Mouse (Mus musculus) frontal cortex, adult 2 months (tissue): ENCODE results near the gene Rab9. TPM values are rescaled to one million over a fixed set of nuclear protein-coding genes. Genes with fewer than 3 reads are reported as not detected.
A peak's percentile ranks its signal among the peaks of the same experiment; 100 is the strongest.
"Not testable (repeated sequence)": the region's sequence is repeated elsewhere in the genome, so short reads cannot be mapped to it uniquely, and the experiment has no call there.

Experiments used
- DNase-seq, 2 experiments: peaks; one replicate each; pipeline ENCODE4 v3.0.0; 2022; ENCODE audit warnings: low spot score in 1 of 2; ENCODE audit errors: extremely low spot score in 1 of 2
- polyA plus RNA-seq: library from polyadenylated mRNA; depleted of rRNA; stranded (reverse); fragments of >200 nt; gene quantifications from 2 replicates; pipeline ENCODE4 v1.2.3, GENCODE M21; 2012; rRNA removed

Rab9 gene
- 32.8 and 35.5 TPM in 2 replicates for polyA plus RNA-seq

DNA sequence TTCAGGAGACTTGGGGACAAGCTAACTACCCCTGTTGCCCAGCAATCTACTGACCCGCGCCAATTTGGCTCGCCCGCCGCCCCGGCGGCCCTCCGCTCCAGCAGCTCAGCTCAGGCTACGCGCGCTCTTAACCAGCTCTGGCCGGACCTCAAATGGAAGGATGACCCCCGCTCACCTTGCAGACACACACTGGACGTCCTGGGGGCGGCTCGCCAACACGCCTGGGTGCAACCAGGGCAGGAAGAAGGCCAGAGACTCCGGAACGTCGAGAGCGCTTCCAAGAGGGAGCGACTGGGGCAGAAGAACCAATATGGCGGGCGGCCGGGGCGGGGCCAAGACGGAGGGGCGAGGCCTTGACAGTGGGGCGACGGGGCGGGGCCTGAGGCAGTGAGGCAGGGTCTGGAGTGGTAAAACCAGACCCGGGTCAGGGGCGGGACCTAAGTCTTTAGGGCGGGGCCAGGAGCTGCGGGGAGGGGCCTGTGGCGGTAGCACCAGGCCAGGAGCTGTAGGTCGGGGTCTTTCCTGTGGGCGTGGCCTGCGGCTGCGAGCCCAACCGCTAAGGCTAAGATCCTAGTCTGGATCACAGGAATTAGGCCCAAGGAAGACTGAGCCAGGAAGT lies at the start of gene Rab9:
TSS of gene Rab9 (minus strand) at position 503 of the 619 bp plus-strand sequence.
- DNase-seq, result peak; percentile 77 to 83

DNA sequence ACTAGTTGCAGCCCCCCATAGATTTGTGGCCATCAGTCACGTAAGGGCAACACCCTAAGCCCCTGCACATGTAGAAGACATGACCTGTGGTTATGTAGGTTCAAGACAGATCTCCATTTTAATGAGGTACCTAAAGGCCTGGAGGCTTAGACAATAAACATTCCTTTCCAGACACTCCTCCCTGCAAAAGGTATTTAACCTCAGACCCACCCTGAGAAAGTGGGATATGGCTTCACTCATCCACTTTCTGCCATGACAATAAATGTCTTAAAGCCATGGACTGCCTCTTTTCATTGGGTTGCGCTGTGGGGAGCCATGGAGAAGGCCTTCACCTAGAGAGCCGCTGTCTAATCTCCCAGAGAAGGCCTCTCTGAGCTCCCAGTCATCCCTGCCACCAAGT lies 48.5 kb upstream of the Rab9 start:
- no peak for DNase-seq

DNA sequence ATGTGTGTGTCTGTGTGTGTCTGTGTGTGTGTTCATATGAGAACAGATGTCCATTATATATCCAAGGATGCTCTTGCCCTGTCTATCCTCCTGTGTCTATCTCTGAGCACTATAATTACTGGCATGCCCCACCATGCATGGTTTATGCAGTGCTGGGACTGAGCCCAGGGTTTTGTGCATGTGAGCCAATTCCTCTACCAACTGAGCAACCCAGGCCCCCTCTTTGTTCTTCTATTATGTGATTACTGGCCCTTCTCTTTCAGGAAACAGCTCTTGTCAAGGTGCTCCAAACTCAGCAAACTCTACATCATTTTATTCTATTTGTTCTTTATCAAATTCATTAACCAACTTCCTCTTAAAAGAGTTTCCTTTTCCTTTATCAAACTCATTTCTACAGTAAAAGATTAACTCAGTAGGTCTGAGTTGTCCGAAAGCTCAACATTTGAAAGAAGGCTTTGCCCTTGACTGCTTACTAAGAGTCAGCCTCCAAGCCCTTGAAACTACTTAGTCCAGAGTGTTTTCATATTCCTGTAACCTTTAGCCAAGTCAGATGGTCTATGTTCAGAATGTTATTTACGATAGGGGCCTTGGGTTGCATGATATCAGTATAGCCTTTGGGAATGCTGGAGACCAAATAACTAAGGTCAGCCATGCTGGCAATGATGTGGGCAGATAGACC lies 46.1 kb upstream of the Rab9 start:
- DNase-seq, result no peak

DNA sequence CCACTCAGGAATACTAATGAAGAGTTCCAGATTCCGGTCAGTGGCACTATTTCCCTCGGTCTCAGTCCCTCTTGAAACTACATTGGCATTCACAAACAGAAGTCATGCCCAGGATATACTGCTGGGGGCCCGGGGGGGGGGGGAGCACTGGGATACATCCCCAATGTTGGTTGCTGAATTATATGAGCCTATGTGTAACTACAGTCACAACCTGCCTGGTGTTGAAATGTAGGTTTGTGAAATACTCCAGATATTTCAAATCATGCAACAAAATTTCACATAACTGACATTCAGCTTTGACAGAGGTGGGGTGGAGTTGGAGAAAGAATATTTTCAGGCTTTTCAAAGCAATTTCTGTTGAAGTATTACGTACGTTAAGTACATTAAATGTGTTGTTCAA lies 41.1 kb upstream of the Rab9 start:
- no peak for DNase-seq

DNA sequence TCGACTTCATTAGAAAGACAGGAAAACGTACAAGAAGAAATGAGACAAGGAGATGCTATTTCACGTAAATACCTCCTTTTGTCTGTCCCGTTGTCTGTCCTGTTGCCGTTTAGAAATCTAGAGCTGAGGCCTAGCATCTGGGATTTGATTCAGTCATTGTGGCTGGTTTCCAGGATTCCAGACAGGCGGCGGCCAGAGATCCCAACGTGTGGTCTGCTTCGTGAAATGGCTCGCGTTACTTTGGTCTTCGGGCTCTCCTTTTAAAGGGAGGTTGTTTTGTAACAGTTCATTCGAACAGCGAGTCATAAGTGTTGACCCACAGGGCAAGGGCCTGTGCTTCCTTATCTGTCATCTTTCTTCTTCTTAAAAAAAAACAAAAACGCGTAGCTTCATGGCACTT lies 38.7 kb upstream of the Rab9 start, which contains the start of gene Tceanc:
TSS of gene Tceanc (minus strand) at position 223 of the 400 bp plus-strand sequence.
- no peak for DNase-seq

DNA sequence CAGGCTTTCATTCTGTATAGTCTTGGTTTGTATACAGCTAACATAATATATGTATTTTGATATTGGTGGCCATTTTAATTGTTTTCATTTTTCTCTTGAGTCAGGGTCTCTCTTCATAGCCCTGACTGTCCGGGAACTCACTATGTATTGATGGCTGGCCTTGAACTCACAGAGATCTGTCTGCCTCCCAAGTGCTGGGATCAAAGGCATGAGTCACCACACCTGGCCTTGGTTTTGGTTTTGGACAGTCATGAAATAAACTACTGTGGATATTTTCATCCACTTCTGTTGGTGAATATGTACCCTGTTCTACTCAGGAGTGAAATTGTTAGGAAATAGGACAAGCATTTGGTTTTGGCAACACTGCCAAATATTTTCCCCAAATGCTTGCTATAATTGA lies 37.0 kb upstream of the Rab9 start:
- DNase-seq, result no peak

DNA sequence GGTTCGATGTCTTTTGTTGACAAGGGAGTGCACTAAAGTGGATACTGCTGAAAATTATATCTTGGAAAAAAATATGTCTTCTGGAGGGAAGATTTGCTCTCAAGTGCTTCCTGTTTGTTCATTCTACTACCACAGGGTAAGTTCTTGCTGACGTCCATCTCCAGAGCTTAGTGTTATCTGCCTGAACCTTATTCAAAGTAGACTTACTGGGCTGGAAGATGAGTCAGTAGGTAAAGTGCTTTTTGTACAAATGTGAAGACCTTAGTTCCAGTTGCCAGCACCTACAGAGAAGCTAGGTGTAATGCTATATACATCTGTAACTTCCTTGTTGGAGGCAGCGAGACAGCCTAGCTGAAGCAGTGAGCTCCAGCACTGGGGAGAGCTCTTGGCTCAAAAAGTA lies 36.3 kb upstream of the Rab9 start:
- no peak for DNase-seq

DNA sequence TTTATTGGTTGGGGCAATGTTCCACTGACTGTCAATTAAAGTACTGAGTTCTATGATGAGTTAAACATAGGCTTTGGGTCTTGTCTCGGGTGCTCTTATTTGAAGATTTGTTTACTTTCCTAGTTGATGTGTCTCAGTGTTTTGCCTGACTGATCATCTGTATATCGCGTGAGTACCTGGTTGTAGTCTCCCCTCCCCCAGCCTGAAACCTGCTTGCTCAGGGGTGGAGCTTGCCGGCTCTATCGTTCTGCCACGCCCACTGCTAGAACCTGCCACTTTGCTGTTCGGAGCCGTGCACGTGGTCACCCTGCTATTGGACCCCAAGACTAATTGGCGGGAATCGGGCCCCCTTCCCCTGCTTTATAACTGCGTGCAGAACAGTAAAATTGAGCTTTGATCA lies 34.4 kb upstream of the Rab9 start:
- not testable (repeated sequence) for DNase-seq

DNA sequence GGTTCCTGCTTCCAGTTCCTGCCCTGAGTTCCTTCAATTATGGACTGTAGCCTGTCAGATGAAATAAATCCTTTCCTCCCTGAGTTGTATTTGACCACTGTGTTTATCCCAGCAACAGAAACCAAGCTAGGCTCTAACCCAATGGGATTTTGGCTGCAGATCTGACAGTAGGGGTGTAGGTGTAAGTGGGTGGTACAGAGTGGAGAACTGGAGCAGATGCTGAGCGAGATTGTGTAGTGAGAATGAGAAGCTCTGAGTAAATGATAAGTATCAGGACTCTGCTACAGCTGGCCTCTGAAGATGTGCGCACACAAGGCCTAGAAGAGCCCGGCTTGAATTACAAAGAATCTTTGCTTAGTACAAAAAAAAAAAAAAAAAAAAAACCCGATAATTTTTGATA lies 32.4 kb upstream of the Rab9 start:
- peak in 1 of 2 experiments; percentile 11 for DNase-seq

DNA sequence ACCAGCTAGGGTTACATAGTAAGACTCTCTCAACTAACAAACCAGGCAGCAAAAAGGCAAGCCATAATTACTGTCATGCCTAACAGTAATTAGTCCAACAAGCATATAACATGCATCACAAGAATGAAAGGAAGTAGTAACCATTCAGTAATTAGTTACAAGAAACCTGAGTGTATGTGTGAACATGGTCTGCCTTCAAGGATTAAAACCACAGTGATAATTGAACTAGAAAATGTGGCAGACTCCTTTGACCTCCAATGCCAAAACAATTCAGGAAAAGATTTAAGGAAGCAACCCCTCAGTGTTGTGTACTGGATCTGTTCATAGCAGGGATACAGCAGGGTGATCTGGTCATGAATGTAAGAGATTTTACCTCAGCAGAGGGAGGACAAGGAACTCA lies 31.4 kb upstream of the Rab9 start:
- DNase-seq, result no peak

DNA sequence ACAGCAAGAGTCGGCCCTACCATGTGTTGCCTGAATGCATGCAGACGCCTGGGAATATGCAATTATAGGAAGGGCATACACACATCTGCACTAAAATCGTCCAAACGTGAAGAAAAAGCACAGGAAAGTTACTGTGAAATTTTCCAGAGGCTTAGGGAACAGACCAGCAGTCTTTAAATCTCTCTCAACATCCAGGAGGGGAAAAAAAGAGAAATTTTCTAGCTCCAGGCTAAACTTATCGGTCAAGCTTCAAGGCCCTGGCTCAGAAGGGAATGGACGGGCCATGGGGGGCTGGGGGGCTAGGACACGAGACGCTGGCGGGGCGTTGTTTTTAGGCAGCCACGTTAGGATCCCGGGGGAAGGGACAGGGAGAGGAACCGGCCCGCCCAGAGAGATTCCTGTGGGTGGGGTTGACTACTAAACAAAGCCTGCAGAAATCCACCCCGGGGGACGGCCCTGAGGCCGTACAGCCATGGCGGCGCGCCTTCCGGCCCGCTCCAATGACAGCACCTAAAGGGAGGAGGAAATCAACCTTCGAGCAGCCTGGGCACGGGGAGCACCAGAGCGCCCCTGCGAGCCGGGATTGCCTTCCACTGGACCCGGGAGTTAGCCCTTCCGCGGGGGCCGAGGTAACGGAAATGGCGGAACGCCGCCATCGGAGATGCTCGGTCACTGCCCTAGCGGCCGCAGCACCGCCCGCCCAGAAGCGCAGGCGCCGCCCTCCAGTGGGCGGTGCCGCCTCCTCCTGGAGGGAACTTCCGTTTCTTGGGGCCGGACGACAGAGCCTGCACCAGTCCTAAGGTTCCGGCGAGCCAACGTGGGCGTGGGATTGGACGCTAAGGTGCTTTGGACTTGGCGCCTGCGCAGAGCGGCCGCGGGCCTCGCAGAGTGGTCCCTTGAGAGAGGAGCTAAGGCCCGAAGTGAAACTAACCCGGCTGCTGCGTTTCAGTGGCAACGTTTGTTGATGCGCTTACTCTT lies 30.4 kb upstream of the Rab9 start:
- peak; percentile 87 to 89 for DNase-seq

DNA sequence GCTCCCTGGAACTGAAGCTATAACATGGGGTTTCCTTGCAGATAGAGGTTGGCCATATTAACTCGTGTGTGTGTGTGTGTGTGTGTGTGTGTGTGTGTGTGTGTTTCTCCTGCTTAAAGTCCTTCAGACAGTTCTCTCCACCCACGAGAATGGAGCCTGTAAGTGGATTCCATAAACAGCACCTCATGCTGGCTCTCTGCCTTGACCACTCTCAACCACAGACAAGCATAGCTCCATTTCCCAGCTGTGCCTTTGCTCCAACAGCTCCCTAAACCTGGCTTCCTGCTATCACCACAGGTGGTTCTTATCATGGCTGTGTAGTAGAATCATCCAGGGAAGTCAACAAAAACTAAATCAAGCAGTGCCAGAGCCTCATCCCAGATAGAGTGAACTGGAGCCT lies 24.8 kb upstream of the Rab9 start:
- no peak for DNase-seq

DNA sequence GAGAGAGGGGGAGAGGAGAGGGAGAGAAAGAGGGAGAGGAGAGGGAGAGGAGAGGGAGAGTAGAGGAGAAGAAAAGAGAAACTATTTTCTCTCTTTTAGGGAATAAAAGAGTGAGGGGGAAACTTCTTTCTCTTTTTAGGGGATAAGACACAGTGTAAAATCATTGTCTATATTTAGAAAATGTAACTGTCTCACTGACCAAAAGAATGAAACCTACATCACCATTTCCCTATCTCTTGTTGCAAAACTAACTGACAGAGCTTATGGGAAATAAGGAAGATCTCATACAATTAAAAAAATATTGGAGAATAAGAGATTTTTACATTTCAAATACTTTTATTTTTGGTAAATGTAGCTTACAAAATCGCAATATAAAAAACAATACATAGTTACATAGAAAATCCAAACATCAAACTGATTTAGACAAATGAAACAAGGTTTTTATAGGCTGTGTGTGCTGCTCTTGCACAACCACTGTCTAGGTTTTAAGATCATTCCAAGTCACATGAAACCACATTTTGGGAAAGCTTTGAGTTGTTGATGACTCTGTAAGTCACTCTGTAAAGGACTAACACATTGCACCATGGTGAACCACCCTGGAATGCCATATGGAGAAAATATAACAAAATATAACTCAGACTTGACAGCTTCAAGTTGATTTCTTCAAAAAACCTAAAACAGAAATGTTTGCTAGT lies 20.0 kb upstream of the Rab9 start:
- DNase-seq, result no peak

DNA sequence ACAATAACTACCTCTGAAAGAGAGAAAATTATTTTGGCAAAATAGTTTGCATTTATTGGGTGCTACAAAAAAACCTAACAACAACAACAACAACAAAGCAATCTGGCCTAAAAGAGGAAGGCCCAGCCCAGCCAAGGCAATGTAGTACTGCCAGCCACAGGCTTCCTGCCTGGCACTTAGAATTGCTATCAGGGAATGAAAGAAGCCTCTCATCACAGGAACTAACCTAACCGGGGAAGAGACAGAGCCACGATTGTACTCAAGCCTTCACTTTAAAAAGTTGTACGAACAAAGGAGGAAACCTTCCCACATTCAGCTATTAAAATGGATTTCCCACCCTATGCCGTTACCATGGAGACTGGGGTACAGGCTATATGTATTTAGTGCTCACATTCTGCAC lies 18.1 kb upstream of the Rab9 start:
- peak in 1 of 2 experiments; percentile 19 for DNase-seq

DNA sequence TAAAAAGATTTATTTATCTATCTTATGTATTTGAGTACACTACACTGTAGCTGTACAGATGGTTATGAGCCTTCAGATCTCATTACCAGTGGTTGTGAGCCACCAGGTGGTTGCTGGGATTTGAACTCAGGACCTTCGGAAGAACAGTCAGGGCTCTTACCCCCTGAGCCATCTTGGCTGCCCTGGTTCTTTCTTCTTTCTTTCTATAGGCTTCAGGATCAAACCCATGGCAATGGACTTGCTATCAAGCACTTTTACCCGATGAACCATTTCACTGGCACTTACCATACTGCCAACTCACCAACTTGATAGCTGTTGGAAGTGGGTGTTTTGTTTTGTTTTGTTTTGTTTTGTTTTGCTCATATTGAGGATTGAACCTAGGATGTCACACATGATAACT lies 15.4 kb upstream of the Rab9 start:
- no peak for DNase-seq

DNA sequence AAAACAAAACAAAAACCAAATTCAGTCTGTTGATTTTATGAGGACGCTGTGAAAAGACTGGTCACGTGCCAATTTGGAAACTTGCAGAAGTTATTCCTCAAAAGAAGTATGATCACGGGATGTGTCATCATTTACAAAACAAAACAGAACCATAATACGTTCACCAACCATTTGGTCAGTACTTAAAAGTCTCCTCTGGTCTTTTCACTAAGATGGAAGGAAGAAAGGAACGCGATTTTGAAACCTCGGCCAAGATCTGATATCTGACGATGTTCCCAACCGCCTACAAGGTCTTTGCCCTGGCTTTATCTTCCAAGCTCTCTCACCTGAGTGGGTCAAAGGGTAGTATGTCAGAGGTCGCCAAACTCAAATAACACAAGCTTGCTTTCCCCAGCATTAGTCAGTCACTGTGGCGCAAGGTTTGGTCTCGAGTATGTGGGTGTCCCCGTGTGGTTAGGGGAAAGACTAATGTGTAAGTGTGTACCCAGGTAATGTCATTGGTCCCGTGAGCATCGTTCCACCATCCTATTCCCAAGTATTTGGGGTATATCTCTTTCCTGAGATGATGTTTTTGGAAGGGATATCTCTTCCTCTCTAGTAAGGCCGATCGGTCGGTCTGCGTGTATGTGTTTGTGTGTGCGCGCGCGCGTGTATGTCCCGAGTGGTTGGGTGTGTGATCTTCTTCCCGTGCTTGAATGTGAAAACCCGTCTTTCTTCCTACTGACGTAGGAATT lies 869 bp downstream of the Rab9 start:
- DNase-seq, result peak in 1 of 2 experiments; percentile 19

DNA sequence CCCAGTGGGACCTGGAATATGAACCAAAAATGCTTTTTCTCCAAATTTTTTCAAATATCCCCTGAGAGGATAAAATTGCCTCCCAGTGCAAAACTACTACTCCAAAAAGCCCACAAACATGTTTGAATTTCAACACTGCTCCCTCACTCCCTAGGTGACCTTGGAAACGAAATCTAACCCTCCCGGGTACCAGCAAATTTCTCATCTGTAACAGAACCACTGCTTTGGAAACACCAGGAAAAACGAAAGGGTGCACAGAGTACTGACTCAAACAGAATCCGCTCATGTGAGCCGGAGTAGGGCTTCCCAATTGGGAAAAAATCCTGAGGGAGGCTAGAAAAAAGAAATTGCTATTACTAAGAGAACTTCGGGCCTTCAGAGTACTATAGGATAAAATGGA lies 2.3 kb downstream of the Rab9 start:
- DNase-seq, result no peak

DNA sequence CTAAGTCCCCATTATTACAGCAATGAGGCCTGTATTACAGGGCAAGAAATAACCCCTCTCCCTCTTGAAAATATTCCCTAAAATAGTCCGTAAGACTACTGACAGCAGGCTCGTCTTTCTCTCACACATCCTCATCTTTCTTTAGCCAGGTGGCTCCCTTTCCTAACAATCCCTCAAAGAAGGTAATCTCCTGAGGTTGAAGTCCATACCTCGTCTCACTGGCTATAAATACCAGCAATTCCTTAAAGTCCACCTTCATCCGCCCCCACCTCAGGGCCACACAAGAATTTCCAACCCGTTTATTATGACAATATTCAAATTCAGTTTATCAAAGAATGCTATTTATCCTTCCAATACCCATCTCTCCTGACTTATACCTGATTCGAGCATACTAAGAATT lies 7.1 kb downstream of the Rab9 start:
- DNase-seq, result no peak

DNA sequence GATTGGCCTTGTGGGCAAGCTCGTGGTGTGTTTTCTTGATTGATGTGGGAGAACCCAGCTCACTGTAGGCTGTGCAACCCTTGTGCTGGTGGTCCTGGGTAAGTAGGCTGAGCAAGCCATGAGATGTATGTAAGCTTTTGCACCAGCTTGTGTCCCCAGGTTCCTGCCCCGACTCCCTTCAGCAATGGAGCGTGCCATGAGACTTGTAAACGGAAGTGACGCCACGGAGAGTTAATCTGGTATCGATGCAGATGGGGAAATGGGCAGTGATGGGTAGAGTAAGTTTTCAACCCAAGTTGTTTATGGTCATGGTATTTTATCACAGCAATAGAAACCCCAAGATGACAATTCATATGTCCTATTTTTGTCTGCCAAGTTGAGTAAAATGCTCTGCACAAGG lies 11.3 kb downstream of the Rab9 start:
- DNase-seq, result no peak

DNA sequence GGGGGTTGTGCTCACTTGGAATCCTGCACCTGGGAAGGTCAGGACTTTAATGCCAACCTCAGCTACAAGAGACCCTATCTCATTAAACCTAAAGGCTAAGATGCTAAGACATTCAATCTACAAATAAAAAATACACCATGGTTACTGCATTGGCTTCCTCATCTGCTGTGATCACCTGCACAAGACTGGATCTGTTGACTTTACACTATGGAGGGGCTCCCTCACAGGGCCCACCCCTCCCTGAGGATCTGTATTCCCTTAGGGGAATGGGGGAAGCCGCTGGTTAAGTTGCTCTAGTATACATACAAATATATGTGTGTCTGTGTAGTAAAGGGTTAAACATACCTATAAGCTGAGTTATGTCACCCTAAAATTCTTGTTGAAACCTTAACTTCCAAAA lies 24.1 kb downstream of the Rab9 start:
- DNase-seq, result no peak
